Mouse (Mus musculus): ENCODE measurements at regions not wholly inside any gene's neighbourhood (a gene's known extent, or its start where the extent isn't known, plus 50 kb on each side); places are given as distances from the start of the nearest gene placed in this dataset.

DNA sequence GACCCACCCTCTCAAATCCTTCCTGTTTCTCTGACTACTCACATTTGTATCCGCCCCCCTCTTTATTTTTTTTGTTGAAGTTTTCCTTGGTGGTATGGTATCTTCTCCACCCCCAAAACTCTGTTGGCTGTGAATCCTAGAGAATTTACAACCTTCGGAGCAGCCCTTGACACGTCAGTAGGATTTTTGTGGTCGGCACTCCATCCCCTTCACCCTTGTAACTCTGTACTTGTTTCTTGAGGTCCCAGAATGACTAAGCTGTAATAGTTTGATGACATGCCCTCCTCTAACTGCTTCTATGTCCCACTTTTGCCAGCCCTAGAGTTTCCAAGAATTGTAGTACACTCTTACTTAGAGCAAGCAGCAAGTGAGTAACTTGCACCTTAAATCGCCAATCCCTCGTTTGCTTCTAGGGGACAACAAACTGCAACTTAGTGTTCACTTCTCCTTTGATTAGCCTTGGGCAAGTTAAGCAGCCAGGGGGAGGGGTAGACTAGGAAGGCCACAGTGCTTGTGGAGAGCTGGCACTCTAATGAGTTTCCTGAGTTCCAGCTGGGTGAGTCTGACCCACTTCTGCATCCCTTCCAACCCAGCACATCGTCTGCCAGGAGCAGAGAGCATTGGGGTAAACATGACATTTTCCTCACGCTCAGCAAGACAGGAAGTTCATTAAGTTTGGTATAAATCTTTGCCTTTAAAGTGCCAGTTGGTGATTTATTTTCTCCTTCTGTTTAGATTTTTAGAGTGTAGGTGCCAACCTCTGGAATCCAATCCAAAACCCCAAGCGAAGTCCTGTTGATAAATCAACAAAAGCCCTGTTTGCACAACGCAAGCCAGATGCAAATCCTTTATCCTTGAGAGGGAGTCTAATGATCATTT lies 118.7 kb downstream of the Foxa2 start:
- DNase-seq = peak; percentile 74
- intact Hi-C loops (cut with DNase I) = no loop called here

DNA sequence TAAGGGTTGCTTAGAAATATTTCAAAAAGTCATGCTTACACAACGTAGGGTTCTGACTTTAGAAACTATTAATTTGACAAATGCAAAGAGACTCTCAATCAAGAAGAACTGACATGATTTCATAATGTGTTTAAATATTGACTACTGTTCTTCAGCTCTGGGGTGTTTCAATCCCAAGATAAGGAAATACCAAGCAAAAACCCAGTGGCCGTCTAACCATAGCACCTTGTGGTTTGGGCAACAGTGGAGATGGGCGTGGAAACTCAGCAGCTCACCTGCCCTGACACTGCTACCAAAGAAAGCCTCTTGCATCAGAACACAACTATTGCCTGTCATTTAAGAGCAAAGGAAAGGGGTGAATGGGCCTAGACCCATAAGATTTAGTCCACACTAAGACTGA lies 119.9 kb downstream of the Foxa2 start:
- DNase-seq = no peak
- intact Hi-C loops (cut with DNase I) = no loop called here

DNA sequence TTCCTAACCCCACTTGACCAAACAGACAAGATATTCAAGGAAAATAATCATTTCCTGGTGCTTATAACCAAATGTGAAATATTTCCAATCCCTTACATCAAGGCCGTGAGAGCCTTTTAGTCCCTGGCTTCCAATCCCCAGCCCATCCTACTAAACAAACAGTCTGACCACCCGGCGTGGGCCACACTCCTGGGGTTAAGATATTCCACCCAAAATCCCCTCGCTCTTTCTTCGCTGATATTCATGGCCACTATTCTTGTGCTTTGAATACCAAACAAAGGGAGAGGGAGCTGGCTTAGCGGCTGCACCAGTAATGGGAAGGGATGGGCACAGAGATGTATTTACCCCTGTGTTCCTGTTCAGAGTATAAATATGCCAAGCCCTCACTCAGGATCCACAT lies 139.4 kb downstream of the Foxa2 start:
- intact Hi-C loops (cut with DNase I) = no loop called here
- DNase-seq = no peak

DNA sequence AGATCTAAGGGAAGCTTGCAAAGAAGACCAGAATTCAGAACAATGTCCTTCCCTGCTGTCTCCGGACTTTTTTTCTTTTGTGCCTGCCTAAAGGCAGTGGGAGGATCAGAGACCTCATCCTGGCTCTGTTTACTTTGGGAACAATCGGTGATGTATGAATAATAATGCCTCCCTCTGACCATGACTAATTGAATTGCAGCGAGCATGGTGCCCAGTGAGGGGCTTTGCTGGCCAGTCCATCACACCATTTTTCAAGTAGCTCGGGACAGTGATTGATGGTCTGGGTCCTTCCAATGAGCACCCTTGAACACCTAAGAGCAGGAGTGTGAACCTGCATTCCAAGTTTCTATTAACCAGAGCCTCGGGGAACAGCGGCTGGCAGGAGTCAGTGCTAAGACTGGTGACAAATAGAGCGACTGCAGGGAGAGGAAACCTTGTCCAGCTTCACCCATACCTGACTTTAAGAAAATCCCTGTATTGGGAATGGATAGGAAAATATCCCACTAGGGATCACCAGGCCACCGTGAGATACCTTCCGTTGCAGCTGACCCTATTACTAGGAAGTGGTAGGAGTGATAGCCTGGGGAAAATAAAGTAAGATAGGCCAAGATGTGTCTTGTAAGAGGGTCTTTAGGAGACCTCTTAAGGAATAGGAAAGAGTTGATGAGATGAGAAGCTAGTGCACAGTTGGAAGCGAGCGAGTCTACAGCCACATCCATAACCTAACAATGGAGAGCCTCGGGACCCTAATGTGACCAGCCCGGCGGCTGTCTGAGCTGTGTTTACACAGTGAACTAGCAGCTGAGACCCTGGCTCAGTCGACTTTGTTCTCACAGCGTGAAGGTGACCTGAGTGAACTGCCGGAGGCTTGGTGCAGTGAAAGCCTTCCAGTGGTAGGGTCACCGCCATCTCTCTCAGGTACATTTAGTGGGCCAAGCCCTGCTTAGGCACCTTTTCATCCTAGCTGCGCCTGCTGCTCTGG lies 140.7 kb downstream of the Foxa2 start:
- intact Hi-C loops (cut with DNase I) = no loop called here
- DNase-seq = no peak

DNA sequence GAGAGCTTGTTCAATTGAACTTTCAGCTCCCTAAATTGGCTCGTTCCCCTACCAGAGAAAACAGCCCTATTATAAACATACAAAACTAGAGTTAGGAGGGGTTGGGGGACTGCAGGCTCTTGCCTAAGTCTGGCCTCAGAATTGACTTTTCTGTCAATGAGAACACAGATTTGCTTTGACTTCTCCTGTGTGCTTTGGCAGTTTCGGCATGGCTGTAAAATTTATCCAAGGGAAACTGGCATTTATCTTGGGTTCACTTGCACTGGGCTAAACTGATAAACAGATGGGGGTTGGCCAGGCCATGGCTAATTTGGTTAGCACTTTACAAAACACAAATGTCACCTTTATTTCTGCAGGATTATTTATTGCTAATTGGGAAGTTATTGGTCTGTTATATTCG lies 141.7 kb downstream of the Foxa2 start:
- no peak for DNase-seq
- intact Hi-C loops (cut with DNase I) = no loop called here

GRCm38 (mm10) chr2:147899236-147899635 lies 147.5 kb downstream of the Foxa2 start:
- DNase-seq = no peak
- intact Hi-C loops (cut with DNase I) = no loop called here

GRCm38 (mm10) chr2:147895691-147896090 lies 151.1 kb downstream of the Foxa2 start:
- intact Hi-C loops (cut with DNase I) = no loop called here
- DNase-seq = peak; percentile 45

GRCm38 (mm10) chr2:147894213-147894612 lies 152.6 kb downstream of the Foxa2 start:
- intact Hi-C loops (cut with DNase I) = no loop called here
- DNase-seq = no peak

DNA sequence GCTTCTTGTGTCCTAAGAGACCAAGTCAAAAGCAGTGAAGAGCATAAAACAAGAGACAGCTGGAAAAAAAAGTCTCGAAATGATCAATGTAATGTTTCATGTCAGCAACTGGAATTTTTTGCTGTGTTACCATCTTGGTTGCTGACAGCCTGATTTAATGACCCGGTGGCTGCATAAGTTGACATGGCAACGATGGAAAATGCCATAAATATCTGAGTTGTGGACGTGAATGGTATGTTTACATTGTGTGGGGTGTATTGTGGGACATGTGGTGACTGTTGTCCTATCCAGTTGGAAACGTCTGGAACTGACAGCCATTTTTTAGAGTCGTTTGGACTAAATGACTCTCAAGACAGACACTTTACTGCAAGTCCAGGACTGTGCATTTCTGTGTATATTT lies 160.6 kb downstream of the Foxa2 start:
- DNase-seq = no peak
- intact Hi-C loops (cut with DNase I) = no loop called here

DNA sequence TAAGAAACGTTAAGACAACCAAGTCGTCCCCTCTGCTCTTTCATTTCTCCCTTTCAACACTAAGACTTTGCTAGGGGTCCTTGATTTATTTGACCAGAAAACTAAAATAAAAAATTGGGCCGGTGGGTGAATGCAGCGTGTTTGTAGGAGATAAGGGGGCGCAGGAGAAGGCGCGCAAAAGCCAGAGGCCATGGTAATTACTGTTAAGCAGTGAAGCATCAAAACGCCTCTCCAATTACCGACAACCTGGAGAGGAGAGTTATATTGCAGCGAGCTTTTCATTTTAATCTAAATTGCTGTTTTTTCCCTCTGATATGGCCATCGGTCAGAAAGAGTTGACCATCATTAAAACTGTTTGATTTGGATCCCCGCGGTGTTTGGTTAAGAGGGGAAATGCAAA lies 168.9 kb downstream of the Foxa2 start:
- no peak for DNase-seq
- intact Hi-C loops (cut with DNase I) = no loop called here

GRCm38 (mm10) chr2:147877543-147877904 lies 169.2 kb downstream of the Foxa2 start:
- intact Hi-C loops (cut with DNase I) = no loop called here
- no peak for DNase-seq

DNA sequence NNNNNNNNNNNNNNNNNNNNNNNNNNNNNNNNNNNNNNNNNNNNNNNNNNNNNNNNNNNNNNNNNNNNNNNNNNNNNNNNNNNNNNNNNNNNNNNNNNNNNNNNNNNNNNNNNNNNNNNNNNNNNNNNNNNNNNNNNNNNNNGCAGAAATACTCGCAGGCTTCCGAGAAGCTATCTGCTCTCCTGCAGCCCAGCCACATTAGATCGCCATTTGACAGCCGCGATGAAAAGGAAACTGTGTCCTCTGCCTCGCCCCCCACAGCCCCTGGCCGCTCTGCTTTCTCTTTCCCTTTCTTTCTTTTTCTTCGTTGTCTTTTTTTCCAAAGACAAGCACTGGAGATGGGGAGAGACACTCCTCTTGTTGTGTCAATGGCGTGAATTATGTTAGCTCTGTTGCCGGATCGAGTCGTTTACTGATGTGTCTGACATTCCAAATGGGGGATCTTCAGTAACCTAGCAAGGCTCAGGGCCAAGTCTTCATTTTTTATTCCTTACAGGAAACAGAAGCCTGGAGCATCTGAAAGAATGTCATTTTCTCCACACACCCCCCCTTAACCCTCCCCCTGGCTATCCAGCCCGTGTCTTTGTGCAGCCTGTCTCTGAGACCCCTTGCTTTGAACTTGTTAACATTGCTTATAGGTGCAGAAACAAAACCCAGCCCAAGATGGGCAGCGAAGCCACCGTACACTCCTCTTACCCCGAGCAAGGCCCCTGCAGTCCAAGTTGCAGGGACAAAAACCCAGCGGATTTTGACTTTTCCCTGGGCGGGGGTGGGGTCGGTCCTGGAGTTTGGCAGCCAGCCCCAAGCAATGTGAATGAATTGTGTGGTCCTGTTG lies 169.8 kb downstream of the Foxa2 start:
- DNase-seq = peak; percentile 29
- intact Hi-C loops (cut with DNase I) = no loop called here

GRCm38 (mm10) chr2:147872972-147873371 lies 173.8 kb downstream of the Foxa2 start:
- intact Hi-C loops (cut with DNase I) = no loop called here
- DNase-seq = no peak

DNA sequence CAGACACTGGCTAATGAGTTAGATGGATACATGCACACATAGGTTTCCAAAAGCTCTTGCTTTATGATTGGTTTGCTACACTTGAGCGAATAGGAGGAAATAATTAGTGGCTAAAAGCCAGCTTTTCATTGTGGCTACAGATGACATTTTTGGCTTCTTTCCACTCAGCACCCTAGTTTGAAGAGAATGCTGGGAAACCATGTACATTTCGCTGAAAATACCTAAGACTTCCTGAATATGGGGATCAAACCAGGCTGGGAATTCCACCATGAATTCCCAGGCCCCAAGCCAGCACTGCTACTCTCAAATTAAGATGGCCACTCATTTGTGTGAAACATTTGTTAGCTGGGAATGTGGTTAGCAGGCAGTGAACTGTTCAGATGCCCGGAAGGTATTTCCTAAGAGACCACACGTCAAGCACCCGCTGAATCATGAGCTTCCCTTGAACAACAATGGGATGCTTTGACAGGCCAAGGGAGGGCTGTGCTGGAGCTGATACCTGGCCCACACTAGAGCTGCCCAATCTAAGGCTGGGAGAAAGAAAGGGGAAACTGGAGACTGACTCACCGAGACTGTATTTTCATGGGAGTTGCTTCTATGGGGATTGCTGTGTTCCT lies 195.5 kb downstream of the Foxa2 start:
- no peak for DNase-seq
- intact Hi-C loops (cut with DNase I) = no loop called here

- DNase-seq = peak; percentile 40
- intact Hi-C loops (cut with DNase I) = no loop called here
These were observed 199.6 kb downstream of the Foxa2 start for GRCm38 (mm10) chr2:147846968-147847749.

- intact Hi-C loops (cut with DNase I) = no loop called here
- no peak for DNase-seq
These were observed 201.5 kb downstream of the Foxa2 start for GRCm38 (mm10) chr2:147845256-147845655.

DNA sequence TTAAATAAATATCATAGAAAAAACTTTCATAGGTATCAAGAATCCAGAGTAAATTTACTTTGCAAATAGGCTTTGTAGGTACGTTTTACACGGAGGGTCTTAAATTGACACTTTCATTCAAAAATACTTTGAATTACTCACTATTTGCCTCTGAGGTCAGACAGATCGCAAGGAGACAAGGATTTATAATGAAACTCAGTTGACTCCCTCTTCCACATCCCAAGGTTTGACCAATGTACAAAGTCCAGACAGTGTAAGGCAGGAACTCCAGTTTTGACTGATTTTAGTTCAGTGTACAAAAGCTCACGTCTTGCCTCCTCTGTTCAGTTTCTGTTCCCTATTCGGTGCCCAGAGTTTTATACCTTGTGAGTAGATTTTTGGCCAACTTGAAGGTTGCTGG lies 205.8 kb downstream of the Foxa2 start:
- no peak for DNase-seq
- intact Hi-C loops (cut with DNase I) = no loop called here

DNA sequence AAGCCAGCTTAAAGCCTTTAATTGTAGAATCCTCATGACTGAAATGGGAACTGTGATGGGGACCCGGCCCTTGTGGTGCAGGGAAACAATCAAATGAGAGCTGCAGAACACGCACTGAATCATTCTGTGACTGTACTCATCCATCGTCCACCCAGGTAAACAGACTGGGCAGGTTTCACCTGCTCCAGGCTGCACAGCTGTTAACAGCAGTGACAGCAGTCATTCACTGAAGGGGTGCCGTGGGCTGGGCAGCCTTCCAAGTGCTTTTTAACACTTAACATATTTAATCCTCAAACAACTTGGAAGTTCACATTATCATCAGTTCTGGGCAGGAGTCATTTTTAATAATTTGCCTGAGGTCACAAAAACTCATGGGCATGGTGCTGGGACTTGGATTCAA lies 208.2 kb downstream of the Foxa2 start:
- no peak for DNase-seq
- intact Hi-C loops (cut with DNase I) = no loop called here

GRCm38 (mm10) chr2:147830551-147830950 lies 216.2 kb downstream of the Foxa2 start:
- no peak for DNase-seq
- intact Hi-C loops (cut with DNase I) = no loop called here

GRCm38 (mm10) chr2:147816951-147817350 lies 229.8 kb downstream of the Foxa2 start:
- no peak for DNase-seq
- intact Hi-C loops (cut with DNase I) = no loop called here
